Mouse (Mus musculus) lung, embryonic 16.5 days (tissue): Measurements from ENCODE around the gene St3gal5. TPM values are rescaled to one million over a fixed set of nuclear protein-coding genes. Genes with fewer than 3 reads are reported as not detected.

Experiments
- ATAC-seq: fragments of 200-750 bp; cut with Nextera tagmentation; 2 replicates; pipeline ENCODE4 v1.8.0; 2017; ENCODE audit warnings: low read depth, mild to moderate bottlenecking, moderate library complexity
- H3K27ac ChIP-seq: fragments of 300-500 bp; sonication (generic); 2 replicates; pipeline ENCODE4 v1.5.1; 2014; ENCODE audit warnings: mild to moderate bottlenecking, control low read depth, low read length
- H3K27me3 ChIP-seq: fragments of 300-500 bp; sonication (generic); 2 replicates; pipeline ENCODE4 v1.6.1; 2014; ENCODE audit warnings: low read depth, low read length, mixed read lengths; ENCODE audit not compliant: control insufficient read depth, insufficient read depth
- H3K36me3 ChIP-seq: fragments of 300-500 bp; sonication (generic); 2 replicates; pipeline ENCODE4 v1.6.1; 2014; ENCODE audit warnings: low read length; ENCODE audit not compliant: control insufficient read depth, insufficient read depth
- H3K4me1 ChIP-seq: fragments of 300-500 bp; sonication (generic); replicated peaks from 2 replicates; pipeline ENCODE4 v1.6.1; 2014; ENCODE audit warnings: low read length, mixed read lengths; ENCODE audit not compliant: control insufficient read depth, insufficient read depth
- H3K4me2 ChIP-seq: fragments of 300-500 bp; sonication (generic); 2 replicates; pipeline ENCODE4 v1.6.1; 2014; ENCODE audit warnings: low read depth, low read length, control low read depth
- H3K4me3 ChIP-seq: fragments of 300-500 bp; sonication (generic); 2 replicates; pipeline ENCODE4 v1.5.1; 2014; ENCODE audit warnings: mild to moderate bottlenecking, low read length, control low read depth
- H3K9ac ChIP-seq: fragments of 300-500 bp; sonication (generic); 2 replicates; pipeline ENCODE4 v1.6.1; 2014; ENCODE audit warnings: low read length, control low read depth
- H3K9me3 ChIP-seq: fragments of 300-500 bp; sonication (generic); 2 replicates; pipeline ENCODE4 v1.6.1; 2016; ENCODE audit warnings: low read length; ENCODE audit not compliant: control insufficient read depth
- WGBS: fragments of 180-500 bp; shearing (Covaris S2); extraction: QIAGEN DNeasy Blood & Tissue Kit; methylation state at CpG from one replicate; pipeline ENCODE4 v1.1.7; 2014; 5-methylcytosine and 5-hydroxymethylcytosine counted together
- polyA plus RNA-seq: library from polyadenylated mRNA; unstranded; fragments of >200 nt; fragmentation: Nextera tagmentation; extraction: Ambion mirVana; gene quantifications from 2 replicates; pipeline ENCODE4 v1.2.1, GENCODE M21; 2015

St3gal5 gene
- polyA plus RNA-seq, 1 experiment from 2014 or later = 40.5 TPM

GRCm38 (mm10) chr6:72177417-72177816 lies 80.0 kb downstream of the St3gal5 start:
- H3K9me3 ChIP-seq = no peaks in the 10 kb centered on the region
- H3K9ac ChIP-seq = no peak overlapping the region
- H3K27ac ChIP-seq = no peak overlapping the region
- no peak for ATAC-seq
- H3K36me3 ChIP-seq = no peaks in the 10 kb centered on the region
- H3K4me1 ChIP-seq = peaks cover 14% of the 10 kb centered on the region
- H3K4me3 ChIP-seq = no peak overlapping the region
- 51% methylated on average over 3 of the region's 3 CpGs for WGBS
- no peaks in the 10 kb centered on the region for H3K27me3 ChIP-seq
- H3K4me2 ChIP-seq = no peak overlapping the region

- peak; percentile 83 for ATAC-seq
- H3K4me3 ChIP-seq = no peak overlapping the region
- H3K4me1 ChIP-seq = peaks cover 14% of the 10 kb centered on the region
- H3K27me3 ChIP-seq = no peaks in the 10 kb centered on the region
- no peak overlapping the region for H3K9ac ChIP-seq
- peak overlapping the region; percentile 13; the same call in 1 of the 2 replicates for H3K27ac ChIP-seq
- WGBS = 61% methylated on average over 3 of the region's 3 CpGs
- H3K36me3 ChIP-seq = no peaks in the 10 kb centered on the region
- H3K9me3 ChIP-seq = no peaks in the 10 kb centered on the region
- no peak overlapping the region for H3K4me2 ChIP-seq
These were observed 81.6 kb downstream of the St3gal5 start for GRCm38 (mm10) chr6:72179006-72179405.

DNA sequence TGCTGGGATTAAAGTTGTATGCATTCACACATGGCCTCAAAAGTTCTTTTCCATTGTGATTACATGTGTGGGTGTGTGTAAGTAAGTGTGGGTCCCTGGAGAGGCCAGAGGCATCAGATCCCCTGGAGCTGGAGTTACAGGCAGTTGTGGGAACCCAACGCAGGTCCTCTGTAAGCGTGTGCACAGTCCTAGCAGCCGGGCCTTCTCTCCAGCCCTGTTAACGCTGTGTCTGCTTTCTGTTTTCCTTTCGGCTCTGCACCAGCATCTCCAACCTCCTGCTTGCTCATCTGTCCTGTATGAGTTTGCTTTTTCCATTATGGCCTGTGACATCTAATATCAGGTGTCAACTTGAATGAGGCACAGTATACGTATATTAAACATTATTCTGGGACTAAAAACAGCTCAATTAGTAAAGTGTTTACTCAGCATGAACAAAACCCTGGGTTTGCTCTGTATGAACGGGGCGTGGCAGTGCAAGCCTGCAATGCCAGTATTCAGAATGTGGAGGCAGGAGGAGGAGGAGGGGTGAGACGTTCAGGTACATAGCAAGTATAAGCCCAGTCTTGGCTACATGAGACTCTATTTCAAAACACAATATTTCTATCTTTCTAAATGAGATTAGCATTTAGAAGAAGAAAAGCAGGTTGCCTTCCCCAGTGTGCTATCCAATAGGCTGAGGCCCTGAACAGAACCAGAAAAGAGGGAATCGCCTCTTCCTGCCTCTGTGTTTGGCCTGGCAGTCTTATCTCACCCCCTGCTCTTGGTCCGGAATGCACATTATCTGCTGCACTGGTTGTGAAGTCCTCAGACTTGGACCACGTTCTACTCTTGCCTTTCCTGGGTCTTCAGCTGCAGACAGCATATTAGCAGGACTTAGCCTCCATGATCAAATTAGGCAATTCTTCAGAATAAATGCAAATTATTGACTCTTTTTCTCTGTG lies 82.4 kb downstream of the St3gal5 start:
- Histone ChIP-seq H3K4me3 (no peak overlapping the region), H3K9ac (no peak overlapping the region), H3K4me1 (peaks cover 14% of the 10 kb centered on the region), H3K27me3 (no peaks in the 10 kb centered on the region), H3K9me3 (no peaks in the 10 kb centered on the region), H3K27ac (peak overlapping the region; percentile 13; the same call in 1 of the 2 replicates), H3K36me3 (no peaks in the 10 kb centered on the region), H3K4me2 (no peak overlapping the region)
- ATAC-seq = peak; percentile 35
- WGBS = 52% methylated on average over 12 of the region's 12 CpGs

GRCm38 (mm10) chr6:72184576-72184975 lies 87.2 kb downstream of the St3gal5 start:
- H3K9ac ChIP-seq = no peak overlapping the region
- ATAC-seq = no peak
- WGBS = 81% methylated on average over 5 of the region's 5 CpGs

DNA sequence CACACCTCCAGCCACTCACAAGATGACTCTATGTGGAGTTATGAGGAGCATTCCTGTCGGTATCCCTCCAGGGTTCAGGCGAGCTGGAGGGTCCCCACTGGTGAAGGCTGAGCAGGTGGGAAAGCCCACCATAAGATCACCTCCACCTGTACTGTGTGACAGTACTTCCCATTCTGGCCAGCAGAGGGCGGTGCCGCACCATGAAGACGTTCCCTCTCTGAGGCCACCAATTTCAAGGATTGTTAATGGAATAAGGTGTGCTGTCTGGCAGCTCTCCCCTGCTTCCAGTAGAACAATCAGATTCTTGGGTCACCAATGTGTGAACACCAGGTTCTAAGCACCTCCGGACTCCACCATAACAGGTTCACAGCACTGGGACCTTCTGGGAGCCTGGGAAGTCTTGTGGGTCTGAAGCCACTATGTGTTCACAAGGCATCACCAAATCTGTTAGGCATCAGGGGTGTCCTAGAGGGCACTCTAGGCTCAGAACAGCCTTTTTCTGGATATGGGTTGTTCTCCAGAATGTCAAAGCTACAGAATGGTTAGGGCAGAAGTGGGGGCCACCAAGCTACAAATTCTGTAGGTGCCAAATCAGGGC lies 88.6 kb downstream of the St3gal5 start:
- no peak overlapping the region for H3K9ac ChIP-seq
- H3K4me1 ChIP-seq = peaks cover 26% of the 10 kb centered on the region
- WGBS = under 1% methylated on average over 6 of the region's 6 CpGs
- H3K27ac ChIP-seq = no peak overlapping the region
- H3K36me3 ChIP-seq = no peaks in the 10 kb centered on the region
- ATAC-seq = peak; percentile 26
- no peak overlapping the region for H3K4me2 ChIP-seq
- H3K9me3 ChIP-seq = no peaks in the 10 kb centered on the region
- H3K4me3 ChIP-seq = no peak overlapping the region
- no peaks in the 10 kb centered on the region for H3K27me3 ChIP-seq

More at GRCm38 (mm10) chr6:72184576-72184975, 87.2 kb downstream of the St3gal5 start:
- no peaks in the 10 kb centered on the region for H3K9me3 ChIP-seq
- H3K27ac ChIP-seq = no peak overlapping the region
- no peaks in the 10 kb centered on the region for H3K36me3 ChIP-seq
- no peak overlapping the region for H3K4me2 ChIP-seq
- no peak overlapping the region for H3K4me3 ChIP-seq
- H3K4me1 ChIP-seq = peaks cover 23% of the 10 kb centered on the region
- no peaks in the 10 kb centered on the region for H3K27me3 ChIP-seq

GRCm38 (mm10) chr6:72186809-72187208 lies 89.4 kb downstream of the St3gal5 start:
- H3K36me3 ChIP-seq = no peaks in the 10 kb centered on the region
- peaks cover 26% of the 10 kb centered on the region for H3K4me1 ChIP-seq
- no peak overlapping the region for H3K9ac ChIP-seq
- no peaks in the 10 kb centered on the region for H3K27me3 ChIP-seq
- ATAC-seq = no peak
- no peak overlapping the region for H3K4me2 ChIP-seq
- H3K27ac ChIP-seq = no peak overlapping the region
- H3K4me3 ChIP-seq = no peak overlapping the region
- H3K9me3 ChIP-seq = no peaks in the 10 kb centered on the region
- WGBS = 83% methylated on average over 6 of the region's 6 CpGs

DNA sequence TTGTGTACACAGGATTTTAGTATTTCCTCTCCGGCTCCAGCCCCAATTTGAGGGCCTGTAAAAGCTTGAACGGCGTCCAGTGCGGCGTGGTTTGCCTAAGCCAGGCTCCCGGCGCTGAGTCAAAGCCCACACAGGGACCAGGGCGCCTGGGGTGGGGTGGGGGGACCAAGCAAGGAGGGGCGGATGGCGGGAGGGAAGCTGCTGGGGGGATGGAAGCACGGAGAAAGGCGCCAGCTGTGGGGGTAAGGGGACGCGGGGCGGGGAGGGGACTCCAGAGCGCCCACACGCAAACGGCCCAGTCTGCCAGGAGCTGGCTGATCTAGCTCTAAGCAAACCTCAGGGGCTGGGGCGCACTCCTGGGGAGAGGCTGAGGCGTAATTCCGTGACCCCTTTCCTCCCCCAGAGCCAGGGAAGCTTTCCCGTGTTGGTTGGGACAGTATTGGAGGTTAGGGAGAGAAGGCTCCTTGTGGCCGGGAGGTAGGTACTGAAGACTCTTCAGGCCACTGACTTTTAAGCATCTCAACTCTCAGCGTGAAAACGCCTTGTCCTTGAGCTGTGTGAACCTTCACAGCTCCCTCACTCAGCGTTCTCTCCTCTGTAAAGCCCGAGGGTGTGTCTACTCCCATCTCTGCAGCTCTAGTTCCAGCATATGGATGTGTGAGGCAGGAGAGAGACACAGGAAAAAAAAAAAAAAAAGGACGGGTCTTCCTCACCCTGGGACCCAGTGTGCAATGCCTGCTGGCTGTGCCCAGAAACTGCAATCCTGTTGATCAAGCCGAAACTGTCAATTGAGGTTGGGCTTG lies 91.9 kb downstream of the St3gal5 start:
- H3K9ac ChIP-seq = peak overlapping the region; percentile 60
- 3% methylated on average over 28 of the region's 29 CpGs for WGBS
- H3K4me1 ChIP-seq = peaks cover 26% of the 10 kb centered on the region
- peak overlapping the region; percentile 50 for H3K4me2 ChIP-seq
- no peaks in the 10 kb centered on the region for H3K36me3 ChIP-seq
- peak; percentile 84 for ATAC-seq
- no peaks in the 10 kb centered on the region for H3K9me3 ChIP-seq
- peak overlapping the region; percentile 78 for H3K27ac ChIP-seq
- H3K4me3 ChIP-seq = peak overlapping the region; percentile 26
- H3K27me3 ChIP-seq = no peaks in the 10 kb centered on the region

DNA sequence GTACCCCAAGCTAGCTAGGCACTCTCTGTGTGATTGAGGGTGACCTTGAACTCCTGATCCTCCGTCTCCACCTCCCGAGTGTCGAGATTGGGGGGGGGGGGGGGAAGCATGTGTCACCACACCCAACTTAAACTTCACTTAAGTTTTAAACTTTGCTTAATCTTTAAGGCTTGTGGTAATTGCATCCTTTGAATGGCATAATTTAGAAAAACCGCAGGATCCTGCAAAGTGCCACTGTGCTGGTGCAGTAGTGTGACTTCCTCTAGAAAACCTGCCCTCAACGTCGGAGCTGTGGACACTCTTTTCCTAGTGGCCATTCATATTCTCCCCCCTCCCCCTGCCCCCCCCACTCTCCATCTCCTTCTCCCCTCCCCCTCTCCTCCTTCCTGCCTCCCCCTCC lies 92.7 kb downstream of the St3gal5 start:
- 25% methylated on average over 6 of the region's 6 CpGs for WGBS
- no peak overlapping the region for H3K27ac ChIP-seq
- no peak overlapping the region for H3K9ac ChIP-seq
- H3K4me1 ChIP-seq = peaks cover 26% of the 10 kb centered on the region
- no peak overlapping the region for H3K4me3 ChIP-seq
- no peak for ATAC-seq
- H3K9me3 ChIP-seq = no peaks in the 10 kb centered on the region
- H3K27me3 ChIP-seq = no peaks in the 10 kb centered on the region
- no peak overlapping the region for H3K4me2 ChIP-seq
- no peaks in the 10 kb centered on the region for H3K36me3 ChIP-seq

DNA sequence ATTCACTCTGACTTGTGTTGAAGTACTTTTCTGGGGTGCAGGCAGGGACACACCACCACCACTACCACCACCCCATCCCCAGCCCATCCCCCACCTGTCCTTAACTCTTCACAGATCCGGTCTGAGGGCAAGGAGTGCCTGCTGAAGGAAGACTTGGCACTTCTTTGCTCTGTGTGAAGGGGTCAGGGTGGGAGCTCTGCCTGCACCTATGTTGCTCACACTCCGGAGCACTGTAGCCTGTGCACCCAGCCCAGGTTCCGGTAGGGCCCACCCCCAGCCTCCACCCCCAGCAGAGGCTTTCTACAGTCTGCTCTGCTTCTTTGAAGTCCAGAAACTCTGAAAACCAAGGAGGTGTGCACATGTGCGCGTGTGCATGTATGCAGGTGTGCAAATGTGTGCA lies 93.2 kb downstream of the St3gal5 start:
- H3K9ac ChIP-seq = 0 out of 2 replicates have a peak overlapping the region, but pooled peaks have one; percentile 20
- H3K4me3 ChIP-seq = no peak overlapping the region
- H3K9me3 ChIP-seq = no peaks in the 10 kb centered on the region
- no peak for ATAC-seq
- H3K4me1 ChIP-seq = peaks cover 26% of the 10 kb centered on the region
- H3K4me2 ChIP-seq = no peak overlapping the region
- WGBS = 42% methylated on average over 5 of the region's 5 CpGs
- no peaks in the 10 kb centered on the region for H3K27me3 ChIP-seq
- H3K36me3 ChIP-seq = no peaks in the 10 kb centered on the region
- no peak overlapping the region for H3K27ac ChIP-seq
